Mouse (Mus musculus): ENCODE results near the gene Vat1l. TPM values are rescaled to one million over a fixed set of nuclear protein-coding genes. Genes with fewer than 3 reads are reported as not detected.

Vat1l gene
- polyA plus RNA-seq, 1 experiment from 2014 or later, result 2.0 TPM

- Histone ChIP-seq H3K36me3 (ENCODE audit: control insufficient read depth, insufficient read depth, low read length) (no peaks in the 10 kb centered on the region), H3K9me3 (ENCODE audit: control insufficient read depth, low read length) (no peaks in the 10 kb centered on the region), H3K4me3 (ENCODE audit: low read depth, low read length) (no peak overlapping the region), H3K4me1 (replicated peaks; ENCODE audit: control insufficient read depth, insufficient read depth) (no peaks in the 10 kb centered on the region), H3K4me2 (replicated peaks; ENCODE audit: low read depth) (no peak overlapping the region), H3K27ac (replicated peaks) (no peak overlapping the region), H3K27me3 (ENCODE audit: control insufficient read depth, insufficient read depth, low read length) (no peaks in the 10 kb centered on the region), H3K9ac (ENCODE audit: low read length) (no peak overlapping the region)
- WGBS, result 56% methylated on average over 5 of the region's 5 CpGs
- TF ChIP-seq CTCF (IDR thresholded peaks at IDR 0.05; ENCODE audit: low read depth) (peak; percentile 58), EP300 (optimal IDR thresholded peaks at IDR 0.05) (no peak)
- ATAC-seq (ENCODE audit: low FRiP score, low TSS enrichment) (no peak), DNase-seq (ENCODE audit: low spot score) (no peak)
These were observed 157.8 kb downstream of the Vat1l start for GRCm38 (mm10) chr8:114363167-114363566.

- Histone ChIP-seq H3K9me3 (ENCODE audit: control insufficient read depth, low read length) (no peaks in the 10 kb centered on the region), H3K4me2 (replicated peaks; ENCODE audit: low read depth) (no peak overlapping the region), H3K4me1 (replicated peaks; ENCODE audit: control insufficient read depth, insufficient read depth) (no peaks in the 10 kb centered on the region), H3K9ac (ENCODE audit: low read length) (no peak overlapping the region), H3K4me3 (ENCODE audit: low read depth, low read length) (no peak overlapping the region), H3K27me3 (ENCODE audit: control insufficient read depth, insufficient read depth, low read length) (no peaks in the 10 kb centered on the region), H3K27ac (replicated peaks) (no peak overlapping the region), H3K36me3 (ENCODE audit: control insufficient read depth, insufficient read depth, low read length) (no peaks in the 10 kb centered on the region)
- 45% methylated on average over 7 of the region's 8 CpGs for WGBS
- no peak for ATAC-seq (ENCODE audit: low FRiP score, low TSS enrichment)
- no peak for TF ChIP-seq CTCF (IDR thresholded peaks at IDR 0.05; ENCODE audit: low read depth)
- TF ChIP-seq EP300 (optimal IDR thresholded peaks at IDR 0.05), result no peak
- DNase-seq (ENCODE audit: low spot score), result no peak
These were observed 158.2 kb downstream of the Vat1l start for GRCm38 (mm10) chr8:114363656-114364055.

GRCm38 (mm10) chr8:114369038-114369976 is 163.9 kb downstream of the Vat1l start:
- no peaks in the 10 kb centered on the region for H3K27me3 ChIP-seq (ENCODE audit: control insufficient read depth, insufficient read depth, low read length)
- H3K9me3 ChIP-seq (ENCODE audit: control insufficient read depth, low read length), result no peaks in the 10 kb centered on the region
- no peaks in the 10 kb centered on the region for H3K36me3 ChIP-seq (ENCODE audit: control insufficient read depth, insufficient read depth, low read length)
- H3K4me1 ChIP-seq (replicated peaks; ENCODE audit: control insufficient read depth, insufficient read depth), result no peaks in the 10 kb centered on the region
- WGBS, result 35% methylated on average over 27 of the region's 27 CpGs
- no peak overlapping the region for H3K4me3 ChIP-seq (ENCODE audit: low read depth, low read length)
- TF ChIP-seq CTCF (IDR thresholded peaks at IDR 0.05; ENCODE audit: low read depth) (peak; percentile 92), EP300 (optimal IDR thresholded peaks at IDR 0.05) (no peak)
- DNase-seq (ENCODE audit: low spot score) (peak; percentile 66), ATAC-seq (ENCODE audit: low FRiP score, low TSS enrichment) (no peak)
- H3K9ac ChIP-seq (ENCODE audit: low read length), result no peak overlapping the region
- no peak overlapping the region for H3K27ac ChIP-seq (replicated peaks)
- H3K4me2 ChIP-seq (replicated peaks; ENCODE audit: low read depth), result peak overlapping the region; percentile 35

- Histone ChIP-seq H3K27me3 (ENCODE audit: control insufficient read depth, insufficient read depth, low read length) (no peaks in the 10 kb centered on the region), H3K9ac (ENCODE audit: low read length) (no peak overlapping the region), H3K4me2 (replicated peaks; ENCODE audit: low read depth) (no peak overlapping the region), H3K27ac (replicated peaks) (no peak overlapping the region), H3K9me3 (ENCODE audit: control insufficient read depth, low read length) (no peaks in the 10 kb centered on the region), H3K4me3 (ENCODE audit: low read depth, low read length) (no peak overlapping the region), H3K36me3 (ENCODE audit: control insufficient read depth, insufficient read depth, low read length) (no peaks in the 10 kb centered on the region), H3K4me1 (replicated peaks; ENCODE audit: control insufficient read depth, insufficient read depth) (no peaks in the 10 kb centered on the region)
- no peak for ATAC-seq (ENCODE audit: low FRiP score, low TSS enrichment)
- WGBS, result 73% methylated on average over 6 of the region's 6 CpGs
- no peak for TF ChIP-seq CTCF (IDR thresholded peaks at IDR 0.05; ENCODE audit: low read depth)
- no peak for DNase-seq (ENCODE audit: low spot score)
These were observed 169.0 kb downstream of the Vat1l start for GRCm38 (mm10) chr8:114374390-114374789.

GRCm38 (mm10) chr8:114384189-114384588 is 178.8 kb downstream of the Vat1l start:
- Histone ChIP-seq H3K9ac (ENCODE audit: low read length) (no peak overlapping the region), H3K4me1 (replicated peaks; ENCODE audit: control insufficient read depth, insufficient read depth) (no peaks in the 10 kb centered on the region), H3K9me3 (ENCODE audit: control insufficient read depth, low read length) (no peaks in the 10 kb centered on the region), H3K36me3 (ENCODE audit: control insufficient read depth, insufficient read depth, low read length) (no peaks in the 10 kb centered on the region), H3K4me3 (ENCODE audit: low read depth, low read length) (no peak overlapping the region), H3K4me2 (replicated peaks; ENCODE audit: low read depth) (no peak overlapping the region), H3K27me3 (ENCODE audit: control insufficient read depth, insufficient read depth, low read length) (no peaks in the 10 kb centered on the region), H3K27ac (replicated peaks) (no peak overlapping the region)
- TF ChIP-seq CTCF (IDR thresholded peaks at IDR 0.05; ENCODE audit: low read depth) (no peak), EP300 (optimal IDR thresholded peaks at IDR 0.05) (no peak)
- DNase-seq (ENCODE audit: low spot score), result no peak
- no peak for ATAC-seq (ENCODE audit: low FRiP score, low TSS enrichment)
- WGBS, result 78% methylated on average over 3 of the region's 3 CpGs

DNA sequence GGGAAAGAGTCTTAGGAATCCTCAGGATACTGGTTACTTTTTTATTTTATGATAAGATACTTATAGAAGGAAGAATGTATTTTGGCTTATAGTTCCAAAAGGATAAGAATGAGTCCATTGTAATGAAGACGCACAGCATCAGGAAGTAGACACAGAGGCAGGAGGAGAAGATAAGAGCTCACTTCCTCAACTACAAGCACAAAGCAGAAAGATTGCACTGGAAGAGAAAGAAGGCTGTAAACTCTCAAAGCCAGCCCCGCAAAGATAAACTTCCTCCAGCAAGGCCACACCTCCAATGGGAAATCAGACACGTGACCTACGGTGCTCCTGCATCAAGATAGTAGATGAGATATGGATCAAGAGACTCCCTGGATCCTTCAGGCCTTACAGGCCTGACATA is 182.1 kb downstream of the Vat1l start:
- Histone ChIP-seq H3K27ac (replicated peaks) (no peak overlapping the region), H3K4me3 (ENCODE audit: low read depth, low read length) (no peak overlapping the region), H3K4me2 (replicated peaks; ENCODE audit: low read depth) (no peak overlapping the region), H3K9me3 (ENCODE audit: control insufficient read depth, low read length) (no peaks in the 10 kb centered on the region), H3K36me3 (ENCODE audit: control insufficient read depth, insufficient read depth, low read length) (no peaks in the 10 kb centered on the region), H3K27me3 (ENCODE audit: control insufficient read depth, insufficient read depth, low read length) (no peaks in the 10 kb centered on the region), H3K9ac (ENCODE audit: low read length) (no peak overlapping the region), H3K4me1 (replicated peaks; ENCODE audit: control insufficient read depth, insufficient read depth) (no peaks in the 10 kb centered on the region)
- DNase-seq (ENCODE audit: low spot score) (no peak), ATAC-seq (ENCODE audit: low FRiP score, low TSS enrichment) (no peak)
- 59% methylated on average over 4 of the region's 4 CpGs for WGBS
- TF ChIP-seq CTCF (IDR thresholded peaks at IDR 0.05; ENCODE audit: low read depth) (no peak), EP300 (optimal IDR thresholded peaks at IDR 0.05) (no peak)
